Mouse (Mus musculus): ENCODE measurements around the gene Cacna2d2.
A peak's percentile ranks its signal among the peaks of the same experiment; 100 is the strongest.

Gene Cacna2d2

DNA sequence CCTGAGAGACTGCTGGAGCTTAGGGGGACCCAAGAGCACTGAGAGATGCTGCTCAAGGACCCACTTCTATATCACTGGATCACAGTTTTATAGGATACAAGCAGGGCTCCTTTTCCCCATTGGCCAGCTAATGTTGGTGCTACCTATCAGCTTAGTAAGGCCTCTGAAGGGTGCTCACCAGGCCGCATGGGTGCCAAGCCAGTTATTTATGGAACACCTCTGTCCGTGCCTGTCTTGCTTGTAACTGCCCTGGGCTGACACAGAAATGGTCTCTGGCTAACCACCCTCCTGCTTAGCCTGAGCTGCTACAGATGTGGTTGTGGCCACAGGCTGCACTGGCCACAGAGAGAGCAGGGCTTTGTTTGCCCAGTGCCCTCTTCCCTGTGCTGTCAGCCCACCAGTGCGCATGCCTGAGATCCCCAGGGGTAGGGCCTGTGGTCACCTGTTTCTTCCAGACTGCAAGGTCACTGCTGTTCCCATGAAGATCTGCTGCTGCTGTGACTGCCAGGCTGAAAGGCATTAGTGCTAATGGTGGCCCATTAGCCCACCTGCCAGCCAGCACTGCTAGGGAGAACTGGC lies 101.4 kb downstream of the Cacna2d2 start:
- no peak for DNase-seq (ENCODE audit: low spot score in 2 of 2)

DNA sequence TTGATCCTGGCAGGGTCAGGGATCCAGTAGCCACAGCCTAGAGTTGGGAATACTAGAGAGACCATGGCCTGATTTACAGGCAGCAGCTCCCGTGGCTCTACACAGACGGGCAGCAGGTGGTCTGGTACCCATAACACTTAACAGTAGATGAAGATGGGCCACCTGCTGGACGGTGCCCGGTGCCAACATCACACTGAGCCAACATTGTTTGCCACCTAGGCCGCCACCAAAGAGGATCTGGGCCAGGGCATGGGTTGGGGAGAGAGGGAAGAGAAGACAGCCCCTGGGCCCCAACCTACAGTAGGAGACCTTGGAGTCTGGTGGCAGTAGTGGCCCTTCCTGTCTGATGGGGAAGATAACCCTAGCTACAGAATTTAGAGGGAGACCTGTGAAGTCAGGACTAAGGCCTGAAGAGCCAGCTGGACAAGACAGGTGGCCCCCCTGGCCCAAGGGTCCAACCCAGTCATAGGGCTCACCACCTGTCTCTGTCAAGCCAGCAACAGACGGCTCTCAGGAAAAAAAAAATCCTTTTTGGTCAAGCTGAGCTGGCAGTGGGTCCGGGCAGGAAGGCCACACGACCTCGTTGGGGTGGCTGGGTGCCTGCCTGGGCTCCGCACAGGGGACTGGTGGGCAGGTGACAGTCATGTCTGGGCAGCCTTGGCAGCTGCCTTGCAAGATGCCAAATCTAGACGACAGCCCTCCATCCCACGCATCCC lies 102.9 kb downstream of the Cacna2d2 start:
- DNase-seq (ENCODE audit: low spot score in 2 of 2), result no peak

DNA sequence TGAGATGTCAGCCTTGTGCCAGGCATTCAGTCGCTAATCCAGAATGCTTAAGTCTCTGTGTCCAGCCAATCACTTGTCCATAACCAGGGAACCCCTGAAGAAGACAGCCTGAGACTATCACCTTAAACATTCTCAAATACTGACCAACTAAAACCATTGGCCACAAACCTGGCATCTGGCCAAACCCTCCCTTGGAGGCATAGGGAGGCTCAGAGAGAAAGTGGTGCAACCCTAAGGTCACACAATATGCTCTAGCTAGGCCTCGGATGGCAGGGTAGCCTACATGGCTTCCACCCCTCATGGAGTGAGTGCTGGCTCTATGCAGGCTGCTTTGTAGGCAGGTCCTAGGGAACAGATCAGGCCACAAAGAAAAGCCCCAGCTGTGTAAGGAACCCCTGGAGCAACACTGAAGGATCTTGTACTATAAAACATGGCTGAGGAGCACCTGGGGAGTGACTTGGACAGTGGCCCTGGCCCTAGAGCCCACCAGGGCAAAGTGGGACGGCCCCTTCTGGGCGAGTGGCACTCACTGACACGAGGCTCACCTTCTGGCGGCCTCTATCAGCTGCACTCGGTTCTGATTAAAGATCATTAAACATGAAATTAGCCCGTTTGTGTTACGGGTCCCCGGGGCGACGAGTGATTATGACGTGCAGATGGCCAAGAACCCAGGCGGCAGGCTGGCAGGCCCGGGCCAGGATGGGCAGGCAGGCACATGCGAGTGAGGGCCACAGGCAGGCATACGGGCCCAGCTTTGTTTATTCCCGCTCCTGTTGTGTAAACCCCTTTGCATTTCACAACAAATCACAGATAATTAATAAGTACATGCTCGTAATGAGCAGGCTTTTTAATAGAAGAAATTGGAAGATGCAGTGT lies 105.5 kb downstream of the Cacna2d2 start:
- no peak for DNase-seq (ENCODE audit: low spot score in 2 of 2)

DNA sequence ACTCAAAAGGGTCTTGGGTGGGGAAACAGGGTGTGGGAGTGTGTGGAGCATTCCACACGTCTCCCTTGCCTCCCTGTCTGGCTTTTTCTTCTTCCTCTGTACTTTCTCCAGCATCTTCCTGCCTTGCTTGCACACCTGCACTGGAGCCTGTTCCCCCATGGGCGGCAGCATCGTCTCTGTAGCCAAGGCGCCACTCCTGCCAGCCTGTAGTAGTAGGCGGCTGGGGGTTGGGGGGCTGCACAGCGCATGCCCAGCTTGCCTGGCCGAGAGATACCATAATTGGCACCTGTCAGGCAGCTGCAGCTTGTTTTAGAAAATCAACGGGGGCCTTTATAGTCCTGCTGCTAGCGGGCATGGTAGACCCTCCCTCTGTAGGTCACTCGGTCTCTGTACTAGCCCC lies 108.9 kb downstream of the Cacna2d2 start:
- DNase-seq (ENCODE audit: low spot score in 2 of 2), result peak; percentile 82 to 85

GRCm38 (mm10) chr9:107510384-107511100 lies 111.1 kb downstream of the Cacna2d2 start:
- DNase-seq (ENCODE audit: low spot score in 2 of 2), result no peak

GRCm38 (mm10) chr9:107511436-107511835 lies 112.0 kb downstream of the Cacna2d2 start:
- DNase-seq (ENCODE audit: low spot score in 2 of 2), result peak in 1 of 2 experiments; percentile 29

GRCm38 (mm10) chr9:107512326-107512725 lies 112.9 kb downstream of the Cacna2d2 start:
- DNase-seq (ENCODE audit: low spot score in 2 of 2), result no peak

DNA sequence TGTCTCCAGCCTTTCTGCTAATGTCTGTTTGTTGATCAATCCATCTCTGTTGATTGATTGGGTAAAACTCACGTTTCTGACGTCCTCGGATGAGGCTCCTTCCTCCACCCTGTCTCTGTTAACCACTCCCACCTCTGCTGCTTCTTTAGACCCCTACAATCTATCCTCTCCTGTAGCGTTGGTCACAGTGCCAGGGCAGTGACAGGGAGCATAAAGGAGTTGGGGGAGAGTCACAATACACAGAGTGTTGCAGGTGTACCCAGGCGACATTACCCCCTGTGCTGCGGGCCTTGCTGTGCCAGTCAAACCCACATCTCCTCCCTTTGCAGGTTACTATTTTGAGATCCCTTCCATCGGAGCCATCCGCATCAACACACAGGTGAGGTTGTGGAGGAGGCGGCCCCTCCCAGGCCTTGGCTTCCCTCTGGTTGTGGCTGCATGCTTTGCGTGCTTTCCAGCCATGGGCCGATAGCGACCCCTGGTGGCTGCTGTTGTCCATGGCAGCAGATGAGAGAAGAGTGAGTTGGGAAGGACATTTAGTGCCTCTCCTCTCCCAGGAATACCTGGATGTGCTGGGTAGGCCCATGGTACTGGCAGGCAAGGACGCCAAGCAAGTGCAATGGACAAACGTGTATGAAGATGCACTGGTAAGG lies 115.0 kb downstream of the Cacna2d2 start:
- peak; percentile 89 to 93 for DNase-seq (ENCODE audit: low spot score in 2 of 2)

DNA sequence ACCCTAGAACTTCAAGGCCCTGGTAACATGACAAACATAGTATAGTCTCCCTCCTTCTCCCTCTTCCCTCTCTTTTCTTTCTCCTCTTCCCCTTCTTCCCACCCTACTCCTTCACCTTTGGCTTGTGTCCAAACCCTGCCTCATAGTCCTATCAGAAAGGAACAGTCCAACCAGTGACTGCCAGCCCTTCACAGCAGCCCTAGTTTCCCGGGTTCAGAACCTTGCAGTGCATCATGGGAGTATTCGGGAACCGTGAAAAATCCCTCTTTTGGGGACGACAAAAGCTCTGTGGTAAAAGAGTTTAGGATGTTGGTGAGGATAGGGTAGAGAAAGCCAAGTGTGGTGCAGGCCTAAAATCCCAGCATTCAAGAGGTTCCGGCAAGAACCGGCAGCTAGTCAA lies 120.9 kb downstream of the Cacna2d2 start:
- no peak for DNase-seq (ENCODE audit: low spot score in 2 of 2)

DNA sequence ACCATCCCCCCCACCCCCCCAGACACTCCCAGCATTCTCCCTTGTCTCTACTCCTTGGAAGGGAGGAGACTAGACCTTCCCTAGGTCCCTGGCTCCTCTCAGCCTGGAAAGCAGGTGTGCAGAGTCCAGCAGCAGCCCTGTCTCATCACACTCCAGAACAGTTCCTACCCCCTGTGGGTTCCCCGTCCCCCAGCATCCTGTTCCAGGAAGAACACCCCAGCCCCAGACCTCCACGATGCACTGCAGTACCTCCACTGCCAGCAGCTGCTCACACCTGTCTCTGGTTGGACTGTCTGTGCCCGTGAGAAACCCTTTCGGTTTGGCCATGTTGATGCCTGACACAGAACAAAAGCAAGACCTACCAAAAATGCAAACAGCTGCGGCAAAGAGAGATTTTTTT lies 121.8 kb downstream of the Cacna2d2 start:
- DNase-seq (ENCODE audit: low spot score in 2 of 2), result no peak

GRCm38 (mm10) chr9:107521711-107522399 lies 122.4 kb downstream of the Cacna2d2 start:
- DNase-seq (ENCODE audit: low spot score in 2 of 2), result no peak

- DNase-seq (ENCODE audit: low spot score in 2 of 2), result no peak
These were observed 122.9 kb downstream of the Cacna2d2 start for GRCm38 (mm10) chr9:107522400-107522711.

GRCm38 (mm10) chr9:107526198-107527026 lies 127.0 kb downstream of the Cacna2d2 start:
- peak; percentile 87 to 88 for DNase-seq (ENCODE audit: low spot score in 2 of 2)

DNA sequence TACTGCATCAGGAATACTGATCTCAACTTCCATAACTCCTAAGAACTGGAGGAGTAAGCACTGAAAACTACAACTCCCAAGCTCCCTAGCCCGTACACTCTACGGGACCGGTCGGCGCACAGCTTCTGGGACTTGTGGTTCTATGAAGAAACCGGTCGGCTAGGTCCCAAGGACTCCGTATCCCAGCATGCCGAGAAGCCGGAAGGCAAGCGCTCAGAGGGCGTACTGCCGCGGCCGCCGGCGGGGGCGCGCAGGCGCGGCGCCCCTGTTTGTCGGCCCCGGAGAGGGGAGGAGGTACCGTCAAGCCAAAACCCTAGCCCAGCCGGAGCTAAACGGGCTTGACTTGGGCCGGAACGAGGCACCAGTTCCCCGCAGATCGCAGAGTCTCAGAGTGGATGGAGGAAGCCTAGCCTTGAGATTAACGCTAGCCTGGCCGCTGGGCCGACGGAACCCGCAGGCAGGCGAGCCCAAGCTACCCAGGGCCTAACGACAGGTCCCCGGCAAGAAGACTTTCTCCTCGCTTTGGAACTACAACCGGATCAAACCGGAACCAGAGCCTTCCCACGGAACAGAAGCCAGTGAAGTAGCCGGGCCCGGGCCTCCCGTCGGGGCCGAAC lies 134.5 kb downstream of the Cacna2d2 start, which contains the start of gene Tmem115:
Gene Tmem115 (plus strand): TSS at position 155 of the 617 bp plus-strand sequence.
- DNase-seq (ENCODE audit: low spot score in 2 of 2), result peak; percentile 96 to 98

- DNase-seq (ENCODE audit: low spot score in 2 of 2), result no peak
These were observed 135.2 kb downstream of the Cacna2d2 start for GRCm38 (mm10) chr9:107534408-107535202.

- DNase-seq (ENCODE audit: low spot score in 2 of 2), result peak; percentile 73 to 76
These were observed 138.8 kb downstream of the Cacna2d2 start for GRCm38 (mm10) chr9:107538231-107538630.

DNA sequence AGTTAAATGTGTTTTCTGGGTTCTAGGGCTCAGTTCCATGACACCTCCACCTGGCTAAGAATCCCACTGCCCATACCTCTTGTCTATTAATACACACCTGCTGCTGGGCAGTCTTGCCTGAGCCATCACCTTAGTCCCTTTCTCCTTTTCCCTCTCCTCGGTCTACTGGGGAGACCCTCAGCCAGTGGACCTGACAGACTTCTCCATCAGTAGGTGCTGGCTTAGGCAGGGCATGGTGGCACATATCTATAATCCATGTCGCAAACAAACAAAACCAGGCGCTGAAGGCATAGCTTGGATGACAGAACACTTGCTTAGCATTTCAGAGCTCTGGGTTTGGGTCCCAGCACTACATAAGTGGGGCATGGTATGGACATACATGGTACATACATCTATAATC lies 139.3 kb downstream of the Cacna2d2 start:
- no peak for DNase-seq (ENCODE audit: low spot score in 2 of 2)

DNA sequence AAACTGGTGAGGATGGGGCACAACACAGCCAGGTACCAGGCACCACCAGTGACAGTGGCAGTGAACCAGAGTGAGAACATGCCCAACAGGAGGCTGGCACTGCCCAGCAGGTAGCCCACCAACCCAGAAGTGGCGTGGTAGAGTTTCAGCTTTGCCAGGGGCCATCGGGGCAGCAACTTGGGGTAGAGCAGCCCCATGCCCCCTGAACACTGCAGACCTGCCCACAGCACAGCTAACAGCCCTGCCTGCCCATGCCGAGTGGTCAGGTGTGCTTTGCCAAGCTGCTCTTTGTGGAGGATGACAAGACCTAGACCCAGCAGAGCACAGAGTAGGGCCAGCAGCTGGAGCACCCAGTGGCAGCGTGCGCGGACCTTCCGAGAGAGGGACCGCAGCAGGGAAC lies 140.5 kb downstream of the Cacna2d2 start:
- DNase-seq (ENCODE audit: low spot score in 2 of 2), result no peak

DNA sequence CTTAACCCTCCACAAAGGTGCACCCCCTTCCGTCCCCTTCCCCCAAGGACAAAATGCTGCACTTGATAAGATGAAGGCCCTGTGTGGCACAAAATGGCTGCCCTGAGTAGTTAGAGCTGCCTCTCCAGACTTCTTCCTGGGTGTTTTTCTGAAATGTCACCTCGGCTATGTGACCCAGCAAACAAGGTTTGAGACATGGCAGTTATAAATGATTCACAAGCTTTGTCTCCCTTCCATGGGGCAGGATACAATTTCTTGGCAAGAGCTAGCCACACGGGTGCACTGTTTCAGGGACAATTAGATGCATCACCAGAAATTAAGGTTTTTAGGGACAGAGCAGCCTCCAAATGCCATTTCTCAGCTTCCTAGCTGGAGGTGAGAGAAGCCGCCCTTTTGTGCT lies 141.0 kb downstream of the Cacna2d2 start:
- DNase-seq (ENCODE audit: low spot score in 2 of 2), result no peak

All from right cerebral cortex, postnatal 10 days (tissue).